Mouse (Mus musculus): Measurements from ENCODE around the gene Spint1. TPM values are rescaled to one million over a fixed set of nuclear protein-coding genes. Genes with fewer than 3 reads are reported as not detected.

Spint1 gene
- total and polyA plus RNA-seq, 3 experiments: 1.1 TPM; not detected in 2

DNA sequence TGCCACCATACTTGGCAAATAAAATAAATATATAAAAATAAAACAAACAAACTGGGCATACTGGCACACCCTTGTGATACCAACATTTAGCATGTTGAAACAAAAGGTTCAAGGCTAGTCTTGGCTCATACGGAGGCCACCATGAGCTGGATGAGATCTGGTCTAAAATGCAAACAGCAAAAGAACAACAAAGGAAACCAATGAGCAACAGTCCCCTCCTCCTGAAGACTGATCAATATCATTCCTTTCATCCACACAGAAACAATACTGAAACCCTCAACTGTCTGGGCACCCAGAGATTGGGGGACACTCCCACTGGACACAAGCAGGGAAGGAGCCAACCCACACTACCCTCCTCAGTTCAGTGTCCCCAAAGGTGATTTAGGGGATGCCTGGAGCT, 39.7 kb upstream of the Spint1 start:
- H3K4me1 ChIP-seq (ENCODE audit: control insufficient read depth, insufficient read depth, low read length): peaks cover 4% of the 10 kb centered on the region
- H3K27ac ChIP-seq: no peak overlapping the region
- 85% methylated on average over 1 of the region's 1 CpGs for WGBS
- H3K36me3 ChIP-seq (ENCODE audit: control insufficient read depth, insufficient read depth, low read length): no peaks in the 10 kb centered on the region
- H3K4me3 ChIP-seq: no peak overlapping the region
- H3K9ac ChIP-seq (ENCODE audit: low read depth, low read length): no peak overlapping the region
- no peaks in the 10 kb centered on the region; the same call in 1 of the 2 replicates for H3K79me2 ChIP-seq (replicated peaks; ENCODE audit: control insufficient read depth, insufficient read depth, low read length)
- intact Hi-C loops (cut with DNase I): no loop called here
- TF ChIP-seq POLR2A (IDR thresholded peaks at IDR 0.05; ENCODE audit: insufficient read depth, low read depth, low read length) (no peak), EP300 (IDR thresholded peaks at IDR 0.05; ENCODE audit: insufficient read depth, low read depth, low read length) (no peak), CTCF (IDR thresholded peaks at IDR 0.05) (no peak)
- H3K27me3 ChIP-seq (ENCODE audit: control insufficient read depth, insufficient read depth, low read length): no peaks in the 10 kb centered on the region
- no peak for DNase-seq

GRCm38 (mm10) chr2:119198049-119198448, 39.1 kb upstream of the Spint1 start:
- Histone ChIP-seq H3K79me2 (replicated peaks; ENCODE audit: control insufficient read depth, insufficient read depth, low read length) (no peaks in the 10 kb centered on the region; the same call in 1 of the 2 replicates), H3K4me1 (ENCODE audit: control insufficient read depth, insufficient read depth, low read length) (peaks cover 5% of the 10 kb centered on the region), H3K9ac (ENCODE audit: low read depth, low read length) (no peak overlapping the region)

DNA sequence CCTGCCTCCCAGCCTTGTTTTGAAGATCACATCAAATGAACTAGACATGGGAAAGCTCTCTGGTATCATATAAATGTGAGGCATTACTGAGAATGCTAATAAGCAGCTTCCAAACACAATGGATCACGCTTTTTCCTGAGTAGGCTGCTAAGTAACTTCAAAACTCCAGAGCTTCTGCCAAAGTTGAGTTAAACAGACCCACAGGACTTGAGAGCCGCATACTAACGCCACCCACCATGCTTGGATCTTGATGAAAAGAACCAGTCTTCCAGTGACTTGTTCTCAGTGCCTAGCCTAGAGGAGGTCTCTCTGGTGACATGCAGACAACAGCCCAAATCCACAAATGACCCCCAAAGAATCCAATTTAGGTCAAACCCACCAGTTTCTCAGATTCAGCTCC, 38.2 kb upstream of the Spint1 start:
- Histone ChIP-seq H3K4me3 (no peak overlapping the region), H3K4me1 (ENCODE audit: control insufficient read depth, insufficient read depth, low read length) (peaks cover 8% of the 10 kb centered on the region), H3K27me3 (ENCODE audit: control insufficient read depth, insufficient read depth, low read length) (no peaks in the 10 kb centered on the region), H3K9ac (ENCODE audit: low read depth, low read length) (no peak overlapping the region), H3K79me2 (replicated peaks; ENCODE audit: control insufficient read depth, insufficient read depth, low read length) (no peaks in the 10 kb centered on the region; the same call in 1 of the 2 replicates), H3K36me3 (ENCODE audit: control insufficient read depth, insufficient read depth, low read length) (no peaks in the 10 kb centered on the region), H3K27ac (no peak overlapping the region)
- DNase-seq: no peak
- intact Hi-C loops (cut with DNase I): no loop called here
- 37% methylated on average over 3 of the region's 3 CpGs for WGBS
- TF ChIP-seq CTCF (IDR thresholded peaks at IDR 0.05) (no peak), EP300 (IDR thresholded peaks at IDR 0.05; ENCODE audit: insufficient read depth, low read depth, low read length) (no peak), POLR2A (IDR thresholded peaks at IDR 0.05; ENCODE audit: insufficient read depth, low read depth, low read length) (no peak)

More at GRCm38 (mm10) chr2:119198049-119198448, 39.1 kb upstream of the Spint1 start:
- H3K4me3 ChIP-seq: no peak overlapping the region
- 48% methylated on average over 1 of the region's 1 CpGs for WGBS
- H3K27ac ChIP-seq: no peak overlapping the region
- no peaks in the 10 kb centered on the region for H3K36me3 ChIP-seq (ENCODE audit: control insufficient read depth, insufficient read depth, low read length)
- TF ChIP-seq POLR2A (IDR thresholded peaks at IDR 0.05; ENCODE audit: insufficient read depth, low read depth, low read length): no peak
- no peaks in the 10 kb centered on the region for H3K27me3 ChIP-seq (ENCODE audit: control insufficient read depth, insufficient read depth, low read length)
- DNase-seq: no peak
- intact Hi-C loops (cut with DNase I): no loop called here

GRCm38 (mm10) chr2:119202914-119203453, 34.2 kb upstream of the Spint1 start:
- Histone ChIP-seq H3K4me1 (ENCODE audit: control insufficient read depth, insufficient read depth, low read length) (peaks cover 10% of the 10 kb centered on the region), H3K27me3 (ENCODE audit: control insufficient read depth, insufficient read depth, low read length) (no peaks in the 10 kb centered on the region), H3K36me3 (ENCODE audit: control insufficient read depth, insufficient read depth, low read length) (no peaks in the 10 kb centered on the region), H3K79me2 (replicated peaks; ENCODE audit: control insufficient read depth, insufficient read depth, low read length) (no peaks in the 10 kb centered on the region; the same call in 1 of the 2 replicates), H3K9ac (ENCODE audit: low read depth, low read length) (no peak overlapping the region), H3K27ac (peak overlapping the region; percentile 63), H3K4me3 (no peak overlapping the region)
- WGBS: 43% methylated on average over 5 of the region's 5 CpGs
- TF ChIP-seq POLR2A (IDR thresholded peaks at IDR 0.05; ENCODE audit: insufficient read depth, low read depth, low read length) (no peak), EP300 (IDR thresholded peaks at IDR 0.05; ENCODE audit: insufficient read depth, low read depth, low read length) (no peak), CTCF (IDR thresholded peaks at IDR 0.05) (no peak)
- DNase-seq: peak; percentile 41 to 43
- intact Hi-C loops (cut with DNase I): no loop called here

- TF ChIP-seq EP300 (IDR thresholded peaks at IDR 0.05; ENCODE audit: insufficient read depth, low read depth, low read length): no peak
- TF ChIP-seq CTCF (IDR thresholded peaks at IDR 0.05): no peak
- TF ChIP-seq POLR2A (IDR thresholded peaks at IDR 0.05; ENCODE audit: insufficient read depth, low read depth, low read length): no peak
- intact Hi-C loops (cut with DNase I): no loop called here
- Histone ChIP-seq H3K79me2 (replicated peaks; ENCODE audit: control insufficient read depth, insufficient read depth, low read length) (no peaks in the 10 kb centered on the region; the same call in 1 of the 2 replicates), H3K9ac (ENCODE audit: low read depth, low read length) (no peak overlapping the region), H3K27ac (peak overlapping the region; percentile 63), H3K27me3 (ENCODE audit: control insufficient read depth, insufficient read depth, low read length) (no peaks in the 10 kb centered on the region), H3K36me3 (ENCODE audit: control insufficient read depth, insufficient read depth, low read length) (no peaks in the 10 kb centered on the region), H3K4me1 (ENCODE audit: control insufficient read depth, insufficient read depth, low read length) (peaks cover 7% of the 10 kb centered on the region), H3K4me3 (no peak overlapping the region)
- WGBS: 49% methylated on average over 4 of the region's 4 CpGs
- DNase-seq: no peak
Measured at GRCm38 (mm10) chr2:119203871-119204460, 33.2 kb upstream of the Spint1 start.

GRCm38 (mm10) chr2:119207961-119208343, 29.2 kb upstream of the Spint1 start:
- DNase-seq: no peak
- Histone ChIP-seq H3K9ac (ENCODE audit: low read depth, low read length) (peak overlapping the region; percentile 72; the same call in 1 of the 2 replicates), H3K79me2 (replicated peaks; ENCODE audit: control insufficient read depth, insufficient read depth, low read length) (no peaks in the 10 kb centered on the region), H3K4me3 (peak overlapping the region; percentile 84), H3K27me3 (ENCODE audit: control insufficient read depth, insufficient read depth, low read length) (no peaks in the 10 kb centered on the region), H3K4me1 (ENCODE audit: control insufficient read depth, insufficient read depth, low read length) (peaks cover 7% of the 10 kb centered on the region), H3K27ac (peak overlapping the region; percentile 96), H3K36me3 (ENCODE audit: control insufficient read depth, insufficient read depth, low read length) (no peaks in the 10 kb centered on the region)
- WGBS: 15% methylated on average over 6 of the region's 6 CpGs
- TF ChIP-seq EP300 (IDR thresholded peaks at IDR 0.05; ENCODE audit: insufficient read depth, low read depth, low read length): no peak
- no peak for TF ChIP-seq POLR2A (IDR thresholded peaks at IDR 0.05; ENCODE audit: insufficient read depth, low read depth, low read length)
- intact Hi-C loops (cut with DNase I): no loop called here

Measured in heart, adult 2 months (tissue).